Mouse (Mus musculus) heart, embryonic 14.5 days (tissue): ENCODE measurements around the gene Hsf2. TPM values are rescaled to one million over a fixed set of nuclear protein-coding genes. Genes with fewer than 3 reads are reported as not detected.
A peak's percentile ranks its signal among the peaks of the same experiment; 100 is the strongest.

ENCODE experiments used
- ATAC-seq: fragments of 200-750 bp; cut with Nextera tagmentation; 2 replicates; pipeline ENCODE4 v1.8.0; 2017; ENCODE audit warnings: low read depth, moderate TSS enrichment; ENCODE audit not compliant: insufficient number of reproducible peaks, insufficient read depth, low FRiP score
- H3K27ac ChIP-seq, 2 experiments: fragments of 200-500 bp in 1 of 2; fragments of 300-500 bp in 1 of 2; sonication (generic) in 1 of 2; replicated peaks in 1 of 2; 2 replicates each; pipeline ENCODE4 v1.5.1; 2012 to 2014; ENCODE audit warnings: low read depth in 2 of 2, low read length in 2 of 2, control low read depth in 1 of 2, mild to moderate bottlenecking in 1 of 2, mixed read lengths in 1 of 2; ENCODE audit not compliant: control insufficient read depth in 1 of 2, insufficient read depth in 1 of 2
- H3K27me3 ChIP-seq: fragments of 300-500 bp; sonication (generic); 2 replicates; pipeline ENCODE4 v1.6.1; 2014; ENCODE audit warnings: mild to moderate bottlenecking, low read length, control low read depth; ENCODE audit not compliant: control insufficient read depth, insufficient read depth
- H3K36me3 ChIP-seq: fragments of 300-500 bp; sonication (generic); 2 replicates; pipeline ENCODE4 v1.6.1; 2014; ENCODE audit warnings: mild to moderate bottlenecking, control low read depth, low read length, mixed read lengths; ENCODE audit not compliant: control insufficient read depth, insufficient read depth
- H3K4me1 ChIP-seq, 2 experiments: fragments of 200-500 bp in 1 of 2; fragments of 300-500 bp in 1 of 2; sonication (generic) in 1 of 2; 2 replicates each; pipeline ENCODE4 v1.6.1; 2012 to 2014; ENCODE audit warnings: low read length in 2 of 2, control low read depth in 1 of 2, mixed read lengths in 1 of 2; ENCODE audit not compliant: control insufficient read depth in 2 of 2, insufficient read depth in 2 of 2
- H3K4me2 ChIP-seq: fragments of 300-500 bp; sonication (generic); 2 replicates; pipeline ENCODE4 v1.6.1; 2014; ENCODE audit warnings: mild to moderate bottlenecking, low read length
- H3K4me3 ChIP-seq, 2 experiments: fragments of 200-500 bp in 1 of 2; fragments of 300-500 bp in 1 of 2; sonication (generic) in 1 of 2; 2 replicates each; pipeline ENCODE4 v1.5.1; 2012 to 2014; ENCODE audit warnings: low read length in 2 of 2, mild to moderate bottlenecking in 2 of 2, control low read depth in 1 of 2, low read depth in 1 of 2, moderate library complexity in 1 of 2; ENCODE audit not compliant: control insufficient read depth in 1 of 2, insufficient read depth in 1 of 2
- H3K9ac ChIP-seq: fragments of 300-500 bp; sonication (generic); 2 replicates; pipeline ENCODE4 v1.6.1; 2014; ENCODE audit warnings: mild to moderate bottlenecking, low read length
- H3K9me3 ChIP-seq: fragments of 300-500 bp; sonication (generic); 2 replicates; pipeline ENCODE4 v1.6.1; 2016; ENCODE audit warnings: low read length, control low read depth; ENCODE audit not compliant: control insufficient read depth
- WGBS: fragments of 180-500 bp; shearing (Covaris S2); extraction: QIAGEN DNeasy Blood & Tissue Kit; methylation state at CpG from one replicate; pipeline ENCODE4 v1.1.7; 2014; 5-methylcytosine and 5-hydroxymethylcytosine counted together
- polyA plus RNA-seq: library from polyadenylated mRNA; unstranded; fragments of >200 nt; fragmentation: Nextera tagmentation; extraction: Ambion mirVana; gene quantifications from 2 replicates; pipeline ENCODE4 v1.2.1, GENCODE M21; 2014

Gene Hsf2
- polyA plus RNA-seq, 1 experiment from 2014 or later: 28.2 TPM

- 78% methylated on average over 2 of the region's 2 CpGs for WGBS
- H3K27me3 ChIP-seq: no peaks in the 10 kb centered on the region
Observed at GRCm38 (mm10) chr10:57492050-57492449, 5.9 kb downstream of the Hsf2 start.

GRCm38 (mm10) chr10:57499414-57500156, 13.4 kb downstream of the Hsf2 start:
- Histone ChIP-seq H3K9me3 (no peaks in the 10 kb centered on the region), H3K27me3 (no peaks in the 10 kb centered on the region), H3K4me1 (peaks cover 2 to 27% of the 10 kb centered on the region in 2 experiments; a peak in 3 of 4 replicates), H3K4me2 (peak overlapping the region; percentile 56), H3K9ac (peak overlapping the region; percentile 57), H3K4me3 (no peak overlapping the region; a peak in 1 of 4 replicates), H3K27ac (peak overlapping the region; percentile 78 to 92), H3K36me3 (peaks cover 30% of the 10 kb centered on the region)
- 37% methylated on average over 9 of the region's 9 CpGs for WGBS
- ATAC-seq: peak; percentile 56; the same call in 1 of the 2 replicates

More at GRCm38 (mm10) chr10:57492050-57492449, 5.9 kb downstream of the Hsf2 start:
- H3K27ac ChIP-seq: no peak overlapping the region
- H3K4me1 ChIP-seq: peaks cover 2 to 14% of the 10 kb centered on the region in 2 experiments; a peak in 3 of 4 replicates
- H3K9me3 ChIP-seq: peaks cover 4% of the 10 kb centered on the region; the same call in 1 of the 2 replicates
- no peak overlapping the region for H3K4me2 ChIP-seq
- H3K9ac ChIP-seq: no peak overlapping the region
- no peak overlapping the region for H3K4me3 ChIP-seq
- ATAC-seq: no peak
- H3K36me3 ChIP-seq: peaks cover 6% of the 10 kb centered on the region; the same call in 1 of the 2 replicates

GRCm38 (mm10) chr10:57514616-57515015, 28.4 kb downstream of the Hsf2 start:
- no peak overlapping the region for H3K4me2 ChIP-seq
- no peak overlapping the region for H3K9ac ChIP-seq
- H3K4me3 ChIP-seq: no peak overlapping the region
- ATAC-seq: no peak
- WGBS: 92% methylated on average over 2 of the region's 2 CpGs
- H3K27ac ChIP-seq: no peak overlapping the region
- no peaks in the 10 kb centered on the region for H3K9me3 ChIP-seq
- H3K4me1 ChIP-seq: no peaks in the 10 kb centered on the region
- peaks cover 90% of the 10 kb centered on the region for H3K36me3 ChIP-seq
- no peaks in the 10 kb centered on the region for H3K27me3 ChIP-seq

- H3K4me3 ChIP-seq: no peak overlapping the region
- H3K27me3 ChIP-seq: no peaks in the 10 kb centered on the region
- peaks cover 91% of the 10 kb centered on the region for H3K36me3 ChIP-seq
- no peak overlapping the region for H3K4me2 ChIP-seq
- H3K4me1 ChIP-seq: no peaks in the 10 kb centered on the region
- no peak for ATAC-seq
- no peak overlapping the region for H3K27ac ChIP-seq
- no peaks in the 10 kb centered on the region for H3K9me3 ChIP-seq
- H3K9ac ChIP-seq: no peak overlapping the region
- 54% methylated on average over 1 of the region's 1 CpGs for WGBS
Observed at GRCm38 (mm10) chr10:57515278-57515677, 29.1 kb downstream of the Hsf2 start.

GRCm38 (mm10) chr10:57526469-57526868, 40.3 kb downstream of the Hsf2 start:
- Histone ChIP-seq H3K27ac (no peak overlapping the region), H3K4me2 (no peak overlapping the region), H3K9ac (no peak overlapping the region), H3K4me1 (peaks cover 0 to 21% of the 10 kb centered on the region in 2 experiments; a peak in 2 of 4 replicates), H3K27me3 (no peaks in the 10 kb centered on the region), H3K4me3 (no peak overlapping the region), H3K36me3 (peaks cover 56% of the 10 kb centered on the region), H3K9me3 (peaks cover 6% of the 10 kb centered on the region)
- WGBS: 86% methylated on average over 5 of the region's 5 CpGs
- no peak for ATAC-seq

- H3K4me2 ChIP-seq: peak overlapping the region; percentile 83
- 57% methylated on average over 2 of the region's 2 CpGs for WGBS
Observed at GRCm38 (mm10) chr10:57531076-57531475, 44.9 kb downstream of the Hsf2 start.

GRCm38 (mm10) chr10:57531616-57532217, 45.5 kb downstream of the Hsf2 start:
- H3K4me3 ChIP-seq: peak overlapping the region; percentile 75 to 83
- ATAC-seq: no peak; the same call in 1 of the 2 replicates
- H3K4me2 ChIP-seq: peak overlapping the region; percentile 83
- H3K27ac ChIP-seq: peak overlapping the region; percentile 72 to 87
- peaks cover 10% of the 10 kb centered on the region for H3K36me3 ChIP-seq
- H3K9ac ChIP-seq: peak overlapping the region; percentile 93
- WGBS: 3% methylated on average over 28 of the region's 28 CpGs
- no peaks in the 10 kb centered on the region for H3K9me3 ChIP-seq
- peaks cover 0 to 21% of the 10 kb centered on the region in 2 experiments; a peak in 2 of 4 replicates for H3K4me1 ChIP-seq
- no peaks in the 10 kb centered on the region for H3K27me3 ChIP-seq

More at GRCm38 (mm10) chr10:57531076-57531475, 44.9 kb downstream of the Hsf2 start:
- H3K9me3 ChIP-seq: no peaks in the 10 kb centered on the region
- H3K27me3 ChIP-seq: no peaks in the 10 kb centered on the region
- H3K9ac ChIP-seq: peak overlapping the region; percentile 93
- H3K4me3 ChIP-seq: peak overlapping the region; percentile 23 to 83; a peak in 3 of 4 replicates
- ATAC-seq: no peak
- peaks cover 0 to 21% of the 10 kb centered on the region in 2 experiments; a peak in 2 of 4 replicates for H3K4me1 ChIP-seq
- H3K36me3 ChIP-seq: peaks cover 16% of the 10 kb centered on the region
- H3K27ac ChIP-seq: no peak overlapping the region
